Mouse (Mus musculus) frontal cortex, postnatal 25 days (tissue): ENCODE data around the gene Snx12.
A peak's percentile ranks its signal among the peaks of the same experiment; 100 is the strongest.

ENCODE experiments used
- DNase-seq, 2 experiments: peaks; one replicate each; pipeline ENCODE4 v3.0.0; 2022; ENCODE audit warnings: low spot score in 2 of 2

Snx12 gene

GRCm38 (mm10) chrX:101221834-101222795, at the start of gene Snx12:
Gene Snx12, minus strand, starts transcription at chrX:101222563.
- peak; percentile 78 to 81 for DNase-seq

- DNase-seq = no peak
Observed at GRCm38 (mm10) chrX:101268755-101269124, 46.4 kb upstream of the Snx12 start, which contains the start of gene Gm20489. Gene Gm20489, minus strand, starts transcription at chrX:101269023.

GRCm38 (mm10) chrX:101268025-101268754, 45.8 kb upstream of the Snx12 start, which contains the start of gene Il2rg:
Gene Il2rg, minus strand, starts transcription at chrX:101268255.
- DNase-seq = no peak

DNA sequence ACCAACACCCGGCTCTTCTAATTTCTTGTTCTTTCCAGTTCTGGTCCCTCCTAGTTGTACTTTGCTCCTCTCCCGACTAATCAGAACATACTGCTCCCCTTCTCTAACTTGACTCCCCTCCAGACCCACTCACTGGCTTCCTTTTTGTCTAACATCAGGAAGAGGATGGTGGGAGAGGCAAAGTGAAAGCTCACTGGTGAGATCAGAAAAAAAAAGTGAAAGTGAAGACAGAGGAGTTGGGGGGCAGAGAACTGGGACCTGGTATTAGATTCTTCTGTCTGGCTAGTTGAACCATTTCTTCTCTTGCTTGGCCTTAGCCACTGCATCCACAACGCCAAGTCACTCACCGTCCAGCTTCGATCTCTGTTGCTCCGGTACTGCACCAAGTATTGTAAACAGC, 44.3 kb upstream of the Snx12 start:
- DNase-seq = no peak

DNA sequence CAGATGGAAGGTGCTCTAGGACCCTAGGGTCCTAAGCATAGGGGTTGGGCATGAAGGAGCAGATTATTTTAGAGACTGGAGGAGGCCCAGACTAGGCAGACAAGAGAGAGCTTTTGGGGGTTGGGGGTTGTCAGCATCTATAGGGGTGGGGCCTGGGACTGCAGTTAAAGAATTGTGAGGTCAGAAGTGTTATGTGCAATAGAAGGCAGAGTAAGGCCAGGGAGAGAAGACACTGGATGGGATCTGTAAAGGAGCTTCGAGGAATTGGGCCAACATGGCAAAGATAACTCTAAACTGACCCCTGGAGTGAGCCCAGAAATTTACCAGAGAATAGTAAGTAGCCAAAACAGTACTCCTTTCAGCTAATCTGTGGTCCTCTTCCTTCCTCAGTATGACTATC, 41.5 kb upstream of the Snx12 start, which contains the start of gene Gm614:
Gene Gm614 (minus strand): TSS at position 101 of the 400 bp plus-strand sequence.
- DNase-seq = no peak

- no peak for DNase-seq
Observed at GRCm38 (mm10) chrX:101260441-101261325, 38.3 kb upstream of the Snx12 start.

- DNase-seq = no peak
Observed at GRCm38 (mm10) chrX:101256603-101257002, 34.2 kb upstream of the Snx12 start.

GRCm38 (mm10) chrX:101254740-101255139, 32.4 kb upstream of the Snx12 start:
- DNase-seq = peak in 1 of 2 experiments; percentile 7

DNA sequence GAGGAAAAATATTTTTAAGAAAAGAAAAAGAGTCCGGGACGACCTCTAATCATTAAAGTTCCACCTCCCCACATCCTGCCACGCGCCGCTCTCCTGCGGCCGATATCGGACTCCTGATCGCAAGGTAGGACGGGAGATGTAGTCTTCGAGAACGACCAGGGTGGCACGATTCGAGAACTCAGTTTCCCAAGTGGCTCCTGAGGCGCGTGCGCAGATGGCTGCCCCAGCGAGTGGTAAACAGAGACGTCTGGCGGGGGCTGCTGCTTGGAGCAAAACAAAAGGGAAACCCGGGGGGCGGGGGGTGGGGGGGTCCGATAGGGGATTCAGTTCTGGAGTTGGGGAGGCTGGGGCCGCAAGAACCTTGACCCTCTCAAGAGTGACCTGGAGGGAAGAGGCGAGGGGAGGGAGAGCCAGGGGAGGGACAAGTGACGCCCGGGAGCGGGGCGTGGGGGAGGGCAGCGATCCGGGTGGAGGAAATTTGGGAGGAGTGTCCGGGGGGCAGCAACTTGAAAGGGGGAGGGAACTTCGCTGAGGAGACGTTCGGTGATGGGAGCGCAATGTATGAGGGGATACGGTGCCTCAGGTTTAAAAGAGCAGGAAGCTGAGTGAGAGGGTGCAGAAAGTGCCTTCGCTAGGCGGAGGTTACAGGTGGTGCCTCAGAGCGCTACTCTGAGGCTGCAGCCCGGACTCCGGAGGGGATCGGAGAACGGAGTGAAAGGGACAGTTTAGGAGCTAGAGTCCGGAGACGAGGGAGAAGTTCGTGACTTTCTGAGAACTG, 31.8 kb upstream of the Snx12 start, which contains the start of gene Foxo4:
Gene Foxo4 (plus strand): TSS at position 577 of the 778 bp plus-strand sequence.
- DNase-seq = peak; percentile 57 to 73

DNA sequence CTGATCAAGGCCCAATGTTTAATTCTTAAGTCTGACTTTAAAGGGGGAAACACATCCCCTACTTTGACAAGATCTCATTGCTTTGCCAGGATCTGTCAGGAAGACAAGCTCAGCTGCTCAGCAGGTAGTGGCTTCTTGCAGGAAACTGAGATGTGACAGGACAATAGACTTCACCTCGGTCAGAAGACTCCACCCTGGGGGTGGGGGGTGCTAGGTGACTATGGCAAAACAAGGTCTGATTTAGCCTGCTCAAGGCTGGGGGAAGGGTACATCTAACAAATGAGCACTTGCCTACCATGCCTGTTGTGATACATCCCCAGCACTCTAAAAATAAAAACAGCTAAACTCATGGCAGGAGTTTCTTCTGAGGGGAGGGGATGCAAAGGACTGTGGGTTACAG, 22.6 kb upstream of the Snx12 start:
- no peak for DNase-seq

- no peak for DNase-seq
Observed at GRCm38 (mm10) chrX:101222796-101223162, 416 bp upstream of the Snx12 start.

DNA sequence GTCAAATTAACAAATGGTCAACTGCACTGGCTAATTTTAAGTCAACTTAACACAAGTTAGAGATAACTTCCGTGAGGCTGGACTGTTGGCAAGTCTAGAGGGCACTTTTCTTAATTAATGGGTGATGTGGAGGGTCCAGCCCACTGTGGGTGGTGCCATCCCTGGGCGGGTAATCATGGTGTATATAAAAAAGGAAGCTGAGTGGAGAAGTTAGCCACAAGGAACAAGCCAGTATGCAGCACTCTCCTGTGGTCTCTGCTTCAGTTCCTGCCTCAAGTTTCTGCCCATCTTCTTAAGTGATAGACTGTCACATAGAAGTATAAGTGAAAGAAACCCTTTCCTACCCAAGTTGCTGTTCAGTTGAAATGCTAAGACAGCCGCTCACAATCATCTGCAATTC, 33.1 kb downstream of the Snx12 start:
- DNase-seq = no peak

- no peak for DNase-seq
Observed at GRCm38 (mm10) chrX:101187647-101188046, 34.7 kb downstream of the Snx12 start.

DNA sequence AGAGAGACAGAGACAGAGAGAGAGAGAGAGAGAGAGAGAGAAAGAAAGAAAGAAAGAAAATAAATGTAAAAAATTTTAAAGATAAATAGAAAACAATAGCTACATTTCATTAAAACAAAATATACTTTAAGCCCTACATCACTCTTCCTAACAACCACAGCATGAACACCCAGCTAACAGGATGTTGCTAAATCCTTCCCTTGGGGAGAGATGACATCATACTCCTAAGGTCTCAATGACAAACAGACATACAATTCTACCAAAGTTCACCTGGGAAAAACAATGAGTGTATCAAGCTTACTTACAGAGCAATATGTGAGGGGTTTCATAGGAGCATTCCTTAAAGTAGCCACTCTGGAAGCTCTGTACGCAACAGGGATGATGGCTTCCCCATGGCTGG, 49.0 kb downstream of the Snx12 start:
- no peak for DNase-seq

DNA sequence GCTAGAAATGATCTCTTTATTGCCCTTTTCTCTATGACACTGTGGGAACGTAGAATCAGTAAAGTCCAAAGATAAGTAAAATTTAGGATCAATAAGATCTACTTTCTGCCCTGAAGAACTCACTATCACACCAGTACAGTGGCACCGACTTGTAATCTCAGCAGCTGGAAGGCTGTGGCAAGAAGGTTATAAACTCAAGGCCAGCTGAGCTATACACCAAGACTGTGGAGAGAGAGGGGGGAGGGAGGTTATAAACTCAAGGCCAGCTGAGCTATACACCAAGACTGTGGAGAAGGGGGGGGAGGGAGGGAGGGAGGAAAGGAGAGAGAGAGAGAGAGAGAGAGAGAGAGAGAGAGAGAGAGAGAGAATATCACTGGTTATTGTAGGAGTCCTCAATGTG, 53.9 kb downstream of the Snx12 start:
- DNase-seq = no peak

DNA sequence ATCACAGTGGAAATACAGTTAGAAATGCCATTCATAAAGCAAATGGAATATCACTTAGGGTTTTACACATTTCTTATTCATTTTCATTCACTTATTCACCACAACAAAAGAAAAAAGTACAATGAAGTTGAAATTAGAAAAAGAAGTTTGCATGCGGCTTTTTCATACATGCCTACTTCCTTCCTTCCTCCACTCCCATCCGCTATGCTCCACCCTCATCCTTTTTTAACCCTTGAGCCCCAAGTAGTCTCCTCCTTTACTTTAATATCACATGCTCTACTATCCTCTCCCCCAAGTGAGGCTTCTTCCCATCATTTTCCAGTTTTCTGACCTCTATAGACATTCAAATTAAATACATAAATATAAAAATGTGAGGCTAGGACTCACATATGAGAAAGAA, 58.6 kb downstream of the Snx12 start:
- DNase-seq = no peak

GRCm38 (mm10) chrX:101163278-101163677, 59.1 kb downstream of the Snx12 start:
- no peak for DNase-seq

- DNase-seq = no peak
Observed at GRCm38 (mm10) chrX:101162532-101162931, 59.8 kb downstream of the Snx12 start.

DNA sequence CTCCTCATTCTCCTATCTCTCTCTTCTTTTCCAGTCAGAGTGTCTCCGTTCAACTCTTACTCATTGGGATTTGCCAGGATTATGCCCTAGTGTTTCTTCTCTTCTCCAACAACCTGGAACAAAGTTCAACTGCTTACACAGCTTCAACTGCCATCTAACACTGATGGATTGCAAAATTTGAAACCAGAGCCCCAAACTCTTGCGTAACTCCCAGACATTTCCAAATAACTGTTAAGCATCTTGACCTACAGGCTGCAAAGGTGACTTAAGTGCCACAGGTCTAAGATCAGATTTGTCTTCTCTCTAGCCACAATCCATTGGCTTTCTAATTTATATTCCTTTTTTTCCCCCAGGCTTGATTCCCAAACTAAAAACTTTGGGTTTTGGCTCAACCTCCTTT, 64.9 kb downstream of the Snx12 start:
- DNase-seq = no peak

DNA sequence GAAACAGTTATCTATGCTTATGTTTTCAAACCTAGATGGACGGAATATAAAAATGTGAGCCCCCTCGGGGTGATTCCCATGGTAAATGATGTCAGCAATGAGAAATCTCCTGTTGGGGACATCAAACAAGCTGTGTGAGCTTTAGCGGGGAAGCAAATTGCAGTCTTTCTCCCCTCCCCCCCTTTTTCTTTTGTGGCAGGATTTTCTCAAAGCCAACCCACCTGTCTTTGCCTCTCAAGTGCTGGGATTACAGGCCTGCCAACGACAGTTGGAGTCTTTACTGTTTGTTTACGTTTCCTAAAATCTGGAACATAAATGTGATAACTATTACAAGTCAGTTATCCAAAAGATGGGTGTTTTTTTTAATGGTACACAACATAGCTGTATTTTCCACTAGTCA, 66.0 kb downstream of the Snx12 start:
- no peak for DNase-seq

DNA sequence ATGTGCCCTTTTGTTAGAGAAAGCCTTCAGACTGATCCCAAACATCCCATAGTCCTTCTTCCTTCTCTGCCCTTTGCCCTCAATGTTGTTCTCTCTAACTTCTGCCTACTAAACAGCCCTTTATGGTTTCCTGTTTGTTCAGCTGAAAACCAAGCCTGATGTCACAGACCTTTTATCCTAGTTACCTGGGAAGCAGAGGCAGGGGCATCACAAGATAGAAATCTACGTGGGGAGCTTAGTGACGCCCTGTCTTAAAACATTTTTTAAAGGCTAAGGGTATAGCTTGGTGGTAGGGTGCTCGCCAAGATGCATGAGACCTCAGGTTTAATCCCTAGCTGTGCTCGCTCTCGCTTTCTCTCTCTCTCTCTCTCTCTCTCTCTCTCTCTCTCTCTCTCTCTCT, 74.9 kb downstream of the Snx12 start:
- DNase-seq = no peak
